Mouse (Mus musculus): ENCODE data around the gene Anapc10. TPM values are rescaled to one million over a fixed set of nuclear protein-coding genes. Genes with fewer than 3 reads are reported as not detected.

The Anapc10 gene
- polyA plus RNA-seq, 1 experiment = 1.9 TPM

DNA sequence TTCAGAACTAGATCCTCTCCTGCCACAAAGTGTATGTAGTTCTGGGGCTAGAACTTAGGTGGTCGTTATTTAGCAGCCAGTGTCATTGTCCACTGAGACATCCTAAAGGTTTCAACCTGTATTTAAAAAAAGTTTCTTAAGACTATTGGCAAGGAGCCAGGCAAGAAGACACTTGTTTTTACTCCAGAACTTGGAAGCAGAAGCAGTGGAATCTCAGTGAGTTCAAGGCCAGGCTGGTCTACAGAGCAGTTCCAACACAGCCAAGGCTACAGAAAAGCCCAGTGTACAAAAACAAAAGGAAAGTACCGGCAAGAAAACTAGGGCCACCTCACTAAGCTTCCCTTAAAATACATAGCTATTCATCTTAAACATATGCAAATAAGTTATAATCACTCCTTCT, 19.1 kb upstream of the Anapc10 start:
- no peak overlapping the region for H3K4me3 ChIP-seq (ENCODE audit: insufficient read depth, low read depth, low read length)
- peaks cover 6% of the 10 kb centered on the region for H3K36me3 ChIP-seq (ENCODE audit: control insufficient read depth, insufficient read depth, low read length)
- 90% methylated on average over 2 of the region's 2 CpGs for WGBS
- DNase-seq = no peak
- no peaks in the 10 kb centered on the region for H3K27me3 ChIP-seq (replicated peaks; ENCODE audit: control insufficient read depth, insufficient read depth, low read length)
- no peak overlapping the region for H3K27ac ChIP-seq (ENCODE audit: insufficient read depth, low read depth, low read length)
- no peaks in the 10 kb centered on the region for H3K4me1 ChIP-seq (ENCODE audit: control insufficient read depth, insufficient read depth, low read length)
- TF ChIP-seq CTCF (conservative IDR thresholded peaks at IDR 0.05; ENCODE audit: insufficient read depth, insufficient read length, low read depth, low read length) (no peak), POLR2A (IDR thresholded peaks at IDR 0.05; ENCODE audit: low read depth, low read length) (no peak)

DNA sequence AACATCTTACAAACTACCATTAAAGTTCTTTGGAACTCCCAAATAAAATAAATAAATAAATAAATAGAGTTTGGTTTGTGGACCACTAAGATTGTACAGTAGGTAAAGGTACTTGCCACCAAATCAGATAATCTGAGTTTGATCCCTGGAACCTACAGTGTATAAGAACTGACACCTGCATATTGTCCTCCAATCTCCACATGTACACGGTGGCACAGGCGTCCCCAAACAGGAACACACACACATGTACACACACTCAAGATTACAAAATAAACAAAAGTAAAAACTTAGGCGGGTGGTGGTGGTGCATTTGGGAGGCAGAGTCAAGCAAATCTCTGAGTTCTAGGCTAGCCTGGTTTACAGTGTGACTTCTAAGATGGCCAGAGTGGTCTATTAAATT, 4.9 kb upstream of the Anapc10 start:
- Histone ChIP-seq H3K27me3 (replicated peaks; ENCODE audit: control insufficient read depth, insufficient read depth, low read length) (no peaks in the 10 kb centered on the region), H3K4me1 (ENCODE audit: control insufficient read depth, insufficient read depth, low read length) (no peaks in the 10 kb centered on the region), H3K4me3 (ENCODE audit: insufficient read depth, low read depth, low read length) (no peak overlapping the region), H3K36me3 (ENCODE audit: control insufficient read depth, insufficient read depth, low read length) (peaks cover 8% of the 10 kb centered on the region), H3K27ac (ENCODE audit: insufficient read depth, low read depth, low read length) (no peak overlapping the region)
- no peak for TF ChIP-seq CTCF (conservative IDR thresholded peaks at IDR 0.05; ENCODE audit: insufficient read depth, insufficient read length, low read depth, low read length)
- TF ChIP-seq POLR2A (IDR thresholded peaks at IDR 0.05; ENCODE audit: low read depth, low read length) = no peak
- DNase-seq = no peak
- WGBS = 96% methylated on average over 3 of the region's 3 CpGs

DNA sequence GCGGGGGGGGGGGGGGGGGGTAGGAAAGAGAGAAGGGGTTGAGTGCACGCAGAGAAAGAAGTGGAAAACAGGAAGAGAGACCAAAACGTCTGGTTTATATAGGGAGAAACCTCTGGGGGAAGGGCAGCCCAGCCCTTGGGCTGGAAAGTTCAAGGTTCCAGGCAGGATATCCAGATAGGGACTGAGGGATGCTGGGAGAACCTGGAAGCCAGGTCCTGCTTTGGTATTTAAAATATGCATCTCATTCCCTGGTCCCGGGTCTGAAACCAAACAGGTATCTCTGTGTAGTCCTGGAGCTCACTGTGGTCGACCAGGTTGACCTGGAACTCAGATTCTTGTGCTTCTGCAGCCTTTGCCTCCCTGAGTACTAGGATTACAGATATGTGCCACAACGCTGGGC, 1.1 kb downstream of the Anapc10 start:
- 38% methylated on average over 4 of the region's 6 CpGs for WGBS
- no peaks in the 10 kb centered on the region for H3K27me3 ChIP-seq (replicated peaks; ENCODE audit: control insufficient read depth, insufficient read depth, low read length)
- peaks cover 3% of the 10 kb centered on the region; the same call in 1 of the 2 replicates for H3K4me1 ChIP-seq (ENCODE audit: control insufficient read depth, insufficient read depth, low read length)
- TF ChIP-seq CTCF (conservative IDR thresholded peaks at IDR 0.05; ENCODE audit: insufficient read depth, insufficient read length, low read depth, low read length) = no peak
- no peak for TF ChIP-seq POLR2A (IDR thresholded peaks at IDR 0.05; ENCODE audit: low read depth, low read length)
- no peak overlapping the region for H3K27ac ChIP-seq (ENCODE audit: insufficient read depth, low read depth, low read length)
- no peak overlapping the region for H3K4me3 ChIP-seq (ENCODE audit: insufficient read depth, low read depth, low read length)
- no peaks in the 10 kb centered on the region; the same call in none of the 2 replicates for H3K36me3 ChIP-seq (ENCODE audit: control insufficient read depth, insufficient read depth, low read length)
- peak; percentile 7 for DNase-seq

GRCm38 (mm10) chr8:79721537-79721936, 9.9 kb downstream of the Anapc10 start:
- Histone ChIP-seq H3K27me3 (replicated peaks; ENCODE audit: control insufficient read depth, insufficient read depth, low read length) (no peaks in the 10 kb centered on the region), H3K27ac (ENCODE audit: insufficient read depth, low read depth, low read length) (no peak overlapping the region), H3K36me3 (ENCODE audit: control insufficient read depth, insufficient read depth, low read length) (peaks cover 1% of the 10 kb centered on the region), H3K4me1 (ENCODE audit: control insufficient read depth, insufficient read depth, low read length) (no peaks in the 10 kb centered on the region), H3K4me3 (ENCODE audit: insufficient read depth, low read depth, low read length) (no peak overlapping the region)
- TF ChIP-seq CTCF (conservative IDR thresholded peaks at IDR 0.05; ENCODE audit: insufficient read depth, insufficient read length, low read depth, low read length) (no peak), POLR2A (IDR thresholded peaks at IDR 0.05; ENCODE audit: low read depth, low read length) (no peak)
- no peak for DNase-seq

GRCm38 (mm10) chr8:79723308-79723707, 11.7 kb downstream of the Anapc10 start:
- Histone ChIP-seq H3K36me3 (ENCODE audit: control insufficient read depth, insufficient read depth, low read length) (peaks cover 1% of the 10 kb centered on the region), H3K27ac (ENCODE audit: insufficient read depth, low read depth, low read length) (no peak overlapping the region), H3K27me3 (replicated peaks; ENCODE audit: control insufficient read depth, insufficient read depth, low read length) (no peaks in the 10 kb centered on the region), H3K4me1 (ENCODE audit: control insufficient read depth, insufficient read depth, low read length) (no peaks in the 10 kb centered on the region), H3K4me3 (ENCODE audit: insufficient read depth, low read depth, low read length) (no peak overlapping the region)
- DNase-seq = no peak
- no peak for TF ChIP-seq CTCF (conservative IDR thresholded peaks at IDR 0.05; ENCODE audit: insufficient read depth, insufficient read length, low read depth, low read length)
- TF ChIP-seq POLR2A (IDR thresholded peaks at IDR 0.05; ENCODE audit: low read depth, low read length) = no peak

DNA sequence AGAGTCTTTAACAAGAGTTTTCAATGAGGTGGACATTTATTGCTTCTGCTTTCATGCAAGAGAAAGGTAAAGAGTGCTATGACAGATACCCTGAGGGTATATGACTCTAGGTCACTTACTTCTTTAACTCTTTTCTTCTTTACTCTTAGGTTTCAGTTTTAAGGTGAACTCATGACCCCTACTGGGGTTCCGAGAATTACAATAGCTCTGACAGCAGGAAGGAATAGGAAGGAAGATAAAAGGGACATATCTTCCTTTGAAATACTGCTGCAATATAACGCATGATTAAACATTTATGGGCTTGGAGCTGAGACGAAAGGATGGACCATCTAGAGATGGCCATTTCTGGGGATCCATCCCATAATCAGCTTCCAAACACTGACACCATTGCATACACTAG, 13.0 kb downstream of the Anapc10 start:
- no peak for TF ChIP-seq CTCF (conservative IDR thresholded peaks at IDR 0.05; ENCODE audit: insufficient read depth, insufficient read length, low read depth, low read length)
- no peak for TF ChIP-seq POLR2A (IDR thresholded peaks at IDR 0.05; ENCODE audit: low read depth, low read length)
- Histone ChIP-seq H3K27me3 (replicated peaks; ENCODE audit: control insufficient read depth, insufficient read depth, low read length) (no peaks in the 10 kb centered on the region), H3K27ac (ENCODE audit: insufficient read depth, low read depth, low read length) (no peak overlapping the region), H3K4me1 (ENCODE audit: control insufficient read depth, insufficient read depth, low read length) (no peaks in the 10 kb centered on the region), H3K36me3 (ENCODE audit: control insufficient read depth, insufficient read depth, low read length) (peaks cover 1% of the 10 kb centered on the region), H3K4me3 (ENCODE audit: insufficient read depth, low read depth, low read length) (no peak overlapping the region)
- WGBS = 54% methylated on average over 3 of the region's 3 CpGs
- DNase-seq = no peak

DNA sequence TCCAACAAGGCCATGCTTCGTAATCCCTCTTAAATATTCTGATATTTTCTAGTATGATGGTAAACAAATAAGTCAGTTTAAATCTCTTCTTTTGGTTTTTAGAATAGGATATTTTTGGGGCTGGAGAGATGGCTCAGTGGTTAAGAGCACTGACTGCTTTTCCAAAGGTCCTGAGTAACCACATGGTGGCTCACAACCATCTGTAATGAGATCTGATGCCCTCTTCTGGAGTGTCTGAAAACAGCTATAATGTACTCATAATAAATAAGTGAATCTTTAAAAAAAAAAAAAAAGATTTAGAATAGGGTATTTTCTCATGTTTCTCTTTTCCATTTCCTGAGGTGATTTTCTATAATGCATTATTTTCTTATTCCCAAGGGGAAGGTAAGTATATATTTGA, 16.3 kb downstream of the Anapc10 start:
- H3K27ac ChIP-seq (ENCODE audit: insufficient read depth, low read depth, low read length) = no peak overlapping the region

GRCm38 (mm10) chr8:79734304-79734703, 22.7 kb downstream of the Anapc10 start:
- 5% methylated on average over 2 of the region's 2 CpGs for WGBS
- TF ChIP-seq POLR2A (IDR thresholded peaks at IDR 0.05; ENCODE audit: low read depth, low read length) (no peak), CTCF (conservative IDR thresholded peaks at IDR 0.05; ENCODE audit: insufficient read depth, insufficient read length, low read depth, low read length) (peak; percentile 37)
- peak; percentile 55 for DNase-seq

More for the DNA sequence above, 16.3 kb downstream of the Anapc10 start:
- Histone ChIP-seq H3K36me3 (ENCODE audit: control insufficient read depth, insufficient read depth, low read length) (no peaks in the 10 kb centered on the region; the same call in 1 of the 2 replicates), H3K4me3 (ENCODE audit: insufficient read depth, low read depth, low read length) (no peak overlapping the region), H3K4me1 (ENCODE audit: control insufficient read depth, insufficient read depth, low read length) (no peaks in the 10 kb centered on the region), H3K27me3 (replicated peaks; ENCODE audit: control insufficient read depth, insufficient read depth, low read length) (no peaks in the 10 kb centered on the region)
- 94% methylated on average over 1 of the region's 1 CpGs for WGBS
- TF ChIP-seq CTCF (conservative IDR thresholded peaks at IDR 0.05; ENCODE audit: insufficient read depth, insufficient read length, low read depth, low read length) = no peak
- TF ChIP-seq POLR2A (IDR thresholded peaks at IDR 0.05; ENCODE audit: low read depth, low read length) = no peak
- DNase-seq = peak; percentile 8

More at GRCm38 (mm10) chr8:79734304-79734703, 22.7 kb downstream of the Anapc10 start:
- H3K36me3 ChIP-seq (ENCODE audit: control insufficient read depth, insufficient read depth, low read length) = no peaks in the 10 kb centered on the region
- H3K27me3 ChIP-seq (replicated peaks; ENCODE audit: control insufficient read depth, insufficient read depth, low read length) = no peaks in the 10 kb centered on the region
- H3K4me1 ChIP-seq (ENCODE audit: control insufficient read depth, insufficient read depth, low read length) = no peaks in the 10 kb centered on the region
- H3K27ac ChIP-seq (ENCODE audit: insufficient read depth, low read depth, low read length) = no peak overlapping the region
- H3K4me3 ChIP-seq (ENCODE audit: insufficient read depth, low read depth, low read length) = no peak overlapping the region
